Mouse (Mus musculus): ENCODE results near the gene Grip1.

- TF ChIP-seq EP300 (IDR thresholded peaks at IDR 0.05): no peak
- TF ChIP-seq CTCF (IDR thresholded peaks at IDR 0.05): no peak
These were observed 285.8 kb downstream of the Grip1 start for GRCm38 (mm10) chr10:119739466-119739865.
